Mouse (Mus musculus): Measurements from ENCODE around the gene Ccnd3.

GRCm38 (mm10) chr17:47465016-47465415 lies 39.8 kb upstream of the Ccnd3 start:
- TF ChIP-seq CTCF (conservative IDR thresholded peaks at IDR 0.05; ENCODE audit: insufficient read depth, insufficient read length, low read depth, low read length) (no peak), POLR2A (IDR thresholded peaks at IDR 0.05; ENCODE audit: low read depth, low read length) (no peak)
